24 mouse cellular contexts compared by ENCODE assay signal in genomic region chr3:146353961-146354360, GRCm38 (mm10). TPM values are rescaled to one million over a fixed set of nuclear protein-coding genes. Genes with fewer than 3 reads are reported as not detected.
A peak's percentile ranks its signal among the peaks of the same experiment; 100 is the strongest.
DNase-seq lines count a peak whose midpoint lies in the region; ATAC-seq and TF ChIP-seq lines count a peak whose summit lies in the region.
"Had no signal": no experiment of that assay in that cellular context is flagged by ENCODE, and none has a peak within 500 bp of the region (broad histone marks: within the 10 kb centered on the region; RNA-seq: fewer than 3 reads in every experiment).

No protein-coding gene starts in this region.

- ATAC-seq in forebrain, embryonic 11.5 days (replicated peaks; ENCODE audit: low FRiP score): no peak
- no peak for ATAC-seq in forebrain, embryonic 12.5 days (ENCODE audit: low FRiP score)
- ATAC-seq: activated CD4-positive, CD25-positive, alpha-beta regulatory T cell, adult 4 months; CD4-positive, CD25-positive, alpha-beta regulatory T cell, adult 4 months; forebrain, embryonic 13.5 days; forebrain, embryonic 15.5 days; forebrain, postnatal 0 days; Patski had no signal

- TF ChIP-seq CTCF in heart, adult 2 months (IDR thresholded peaks at IDR 0.05): no peak

- intact Hi-C loops in heart, adult 2 months (cut with DNase I): no loop called here

- TF ChIP-seq EP300 in heart, adult 2 months (IDR thresholded peaks at IDR 0.05; ENCODE audit: insufficient read depth, low read depth, low read length): no peak

- DNase-seq in forebrain, embryonic 11.5 days (ENCODE audit: low spot score): peak; percentile 15
- DNase-seq in heart, adult 11 months: peak; percentile 18
- no peak for DNase-seq in heart, adult 2 months
- DNase-seq in brain, adult 2 months (ENCODE audit: low read depth, low spot score): peak; percentile 24
- DNase-seq: adrenal gland, adult 8-10 months; adrenal gland, postnatal 14 days; adrenal gland, postnatal 36 days; B cell, adult 2 months; cerebellum, adult 11 months; cerebellum, adult 18-20 months; cerebellum, adult 9-10 months; cerebellum, postnatal 10 days; cerebellum, postnatal 25 days; forebrain, postnatal 0 days had no signal

- H3K4me2 ChIP-seq in forebrain, embryonic 11.5 days (ENCODE audit: low read depth, low read length, severe bottlenecking): no peak overlapping the region
- no peak overlapping the region for H3K4me2 ChIP-seq in forebrain, embryonic 12.5 days
- H3K4me2 ChIP-seq: embryonic facial prominence, embryonic 12.5 days; forebrain, embryonic 13.5 days; forebrain, embryonic 15.5 days had no signal

- no peaks in the 10 kb centered on the region for H3K79me2 ChIP-seq in heart, adult 2 months (replicated peaks; ENCODE audit: control insufficient read depth, insufficient read depth, low read length)

- 95% methylated on average over 4 of the region's 4 CpGs for WGBS in forebrain, embryonic 11.5 days
- WGBS in forebrain, embryonic 12.5 days: 96% methylated on average over 4 of the region's 4 CpGs
- 89% methylated on average over 4 of the region's 4 CpGs for WGBS in heart, adult 2 months

- TF ChIP-seq POLR2A in heart, adult 2 months (IDR thresholded peaks at IDR 0.05; ENCODE audit: insufficient read depth, low read depth, low read length): no peak

- no peak overlapping the region for H3K9ac ChIP-seq in forebrain, embryonic 11.5 days (ENCODE audit: low read length)
- no peak overlapping the region for H3K9ac ChIP-seq in forebrain, embryonic 12.5 days
- H3K9ac ChIP-seq in heart, adult 2 months (ENCODE audit: low read depth, low read length): no peak overlapping the region
- H3K9ac ChIP-seq: embryonic facial prominence, embryonic 12.5 days; forebrain, embryonic 13.5 days; forebrain, embryonic 15.5 days; forebrain, postnatal 0 days had no signal

- H3K9me3 ChIP-seq in forebrain, embryonic 11.5 days (ENCODE audit: control insufficient read depth, low read length): no peaks in the 10 kb centered on the region
- no peaks in the 10 kb centered on the region for H3K9me3 ChIP-seq in forebrain, embryonic 12.5 days
- H3K9me3 ChIP-seq: embryonic facial prominence, embryonic 10.5 days; embryonic facial prominence, embryonic 12.5 days; forebrain, embryonic 13.5 days; forebrain, embryonic 15.5 days; G1E had no signal

- no peaks in the 10 kb centered on the region for H3K4me1 ChIP-seq in forebrain, embryonic 11.5 days (replicated peaks; ENCODE audit: control insufficient read depth, insufficient read depth, low read length)
- H3K4me1 ChIP-seq in forebrain, embryonic 12.5 days: no peaks in the 10 kb centered on the region
- H3K4me1 ChIP-seq in heart, adult 2 months (ENCODE audit: control insufficient read depth, insufficient read depth, low read length): no peaks in the 10 kb centered on the region
- H3K4me1 ChIP-seq: embryonic facial prominence, embryonic 10.5 days; embryonic facial prominence, embryonic 12.5 days; forebrain, embryonic 13.5 days; forebrain, embryonic 15.5 days had no signal

- H3K4me3 ChIP-seq in forebrain, embryonic 11.5 days (ENCODE audit: low read depth, low read length): no peak overlapping the region
- H3K4me3 ChIP-seq in forebrain, embryonic 12.5 days (replicated peaks): no peak overlapping the region
- no peak overlapping the region for H3K4me3 ChIP-seq in heart, adult 2 months
- H3K4me3 ChIP-seq: embryonic facial prominence, embryonic 10.5 days; embryonic facial prominence, embryonic 12.5 days; forebrain, embryonic 13.5 days; forebrain, embryonic 15.5 days had no signal

- H3K36me3 ChIP-seq in forebrain, embryonic 11.5 days (ENCODE audit: control insufficient read depth, insufficient read depth, low read length): no peaks in the 10 kb centered on the region
- no peaks in the 10 kb centered on the region for H3K36me3 ChIP-seq in forebrain, embryonic 12.5 days (replicated peaks)
- H3K36me3 ChIP-seq in heart, adult 2 months (ENCODE audit: control insufficient read depth, insufficient read depth, low read length): no peaks in the 10 kb centered on the region
- H3K36me3 ChIP-seq: embryonic facial prominence, embryonic 10.5 days; embryonic facial prominence, embryonic 12.5 days; forebrain, embryonic 15.5 days; G1E had no signal

- H3K27ac ChIP-seq in forebrain, embryonic 11.5 days (ENCODE audit: low read depth, low read length): no peak overlapping the region
- H3K27ac ChIP-seq in forebrain, embryonic 12.5 days: no peak overlapping the region
- H3K27ac ChIP-seq in heart, adult 2 months: no peak overlapping the region
- H3K27ac ChIP-seq: embryonic facial prominence, embryonic 10.5 days; embryonic facial prominence, embryonic 12.5 days; forebrain, embryonic 13.5 days; forebrain, embryonic 15.5 days had no signal

- H3K27me3 ChIP-seq in forebrain, embryonic 11.5 days (ENCODE audit: control insufficient read depth, insufficient read depth, low read length): no peaks in the 10 kb centered on the region
- 0 out of 2 replicates have a peak, but pooled peaks cover 1% of the 10 kb centered on the region for H3K27me3 ChIP-seq in forebrain, embryonic 12.5 days
- H3K27me3 ChIP-seq in heart, adult 2 months (ENCODE audit: control insufficient read depth, insufficient read depth, low read length): no peaks in the 10 kb centered on the region
- H3K27me3 ChIP-seq: CH12.LX; embryonic facial prominence, embryonic 12.5 days; forebrain, embryonic 13.5 days; forebrain, embryonic 15.5 days; Patski had no signal

RNA-seq across cellular contexts. Expression of gene Ssx2ip, which starts 50.5 kb away (rescaled TPM):
- polyA plus RNA-seq in forebrain, embryonic 11.5 days (2014; fragmentation: Nextera tagmentation; extraction: Ambion mirVana): 41.6 TPM in 2 replicates
- 33.7 and 34.6 TPM in 2 replicates for polyA plus RNA-seq in forebrain, embryonic 12.5 days (2016; fragmentation: Nextera tagmentation; extraction: Ambion mirVana)
- 10 to 100 TPM; 12.5 to 14.1 TPM for total RNA-seq in heart, adult 2 months (2021)
- 3.1 and 4.1 TPM in 2 replicates for polyA plus RNA-seq in heart, adult 2 months (2012; rRNA removed)

Comparison
In these comparisons a context has a peak if more than half of its experiments do, and no peak if none do; other contexts are left out.
1. DNase-seq: peak in forebrain, embryonic 11.5 days (single experiment), heart, adult 11 months (single experiment) and brain, adult 2 months (single experiment); none in heart, adult 2 months (0 of 2).